Mouse (Mus musculus) forebrain, embryonic 14.5 days (tissue): ENCODE measurements around the gene Ifnl2. TPM values are rescaled to one million over a fixed set of nuclear protein-coding genes. Genes with fewer than 3 reads are reported as not detected.
"Not testable (repeated sequence)": the region's sequence is repeated elsewhere in the genome, so short reads cannot be mapped to it uniquely, and the experiment has no call there.

Experiments
- ATAC-seq: fragments of 200-750 bp; cut with Nextera tagmentation; 2 replicates; pipeline ENCODE4 v1.8.0; 2017; ENCODE audit warnings: mild to moderate bottlenecking, moderate library complexity
- DNase-seq: peaks from one replicate; pipeline ENCODE4 v3.0.0-alpha.2; 2015; ENCODE audit warnings: low spot score
- H3K27ac ChIP-seq: fragments of 300-500 bp; sonication (generic); 2 replicates; pipeline ENCODE4 v1.5.1; 2014; ENCODE audit warnings: low read depth, mild to moderate bottlenecking, control low read depth, low read length, moderate library complexity
- H3K27me3 ChIP-seq: fragments of 300-500 bp; sonication (generic); replicated peaks from 2 replicates; pipeline ENCODE4 v1.6.1; 2014; ENCODE audit warnings: low read length, control low read depth, mixed read lengths; ENCODE audit not compliant: control insufficient read depth, insufficient read depth
- H3K36me3 ChIP-seq: fragments of 300-500 bp; sonication (generic); 2 replicates; pipeline ENCODE4 v1.6.1; 2014; ENCODE audit warnings: low read length, control low read depth; ENCODE audit not compliant: control insufficient read depth, insufficient read depth
- H3K4me1 ChIP-seq: fragments of 300-500 bp; sonication (generic); 2 replicates; pipeline ENCODE4 v1.6.1; 2014; ENCODE audit warnings: antibody characterized with exemption, low read length, control low read depth; ENCODE audit not compliant: control insufficient read depth, insufficient read depth
- H3K4me2 ChIP-seq: fragments of 300-500 bp; sonication (generic); 2 replicates; pipeline ENCODE4 v1.6.1; 2014; ENCODE audit warnings: mild to moderate bottlenecking, control low read depth, low read length
- H3K4me3 ChIP-seq: fragments of 300-500 bp; sonication (generic); 2 replicates; pipeline ENCODE4 v1.5.1; 2014; ENCODE audit warnings: low read depth, low read length, control low read depth
- H3K9ac ChIP-seq: fragments of 300-500 bp; sonication (generic); 2 replicates; pipeline ENCODE4 v1.6.1; 2014; ENCODE audit warnings: mild to moderate bottlenecking, low read length, control low read depth, moderate library complexity
- H3K9me3 ChIP-seq: fragments of 300-500 bp; sonication (generic); replicated peaks from 2 replicates; pipeline ENCODE4 v1.6.1; 2016; ENCODE audit warnings: low read length, control low read depth, mixed read lengths; ENCODE audit not compliant: control insufficient read depth
- WGBS: fragments of 180-500 bp; shearing (Covaris S2); extraction: QIAGEN DNeasy Blood & Tissue Kit; methylation state at CpG from one replicate; pipeline ENCODE4 v1.1.7; 2014; 5-methylcytosine and 5-hydroxymethylcytosine counted together
- polyA plus RNA-seq: library from polyadenylated mRNA; unstranded; fragments of >200 nt; fragmentation: Nextera tagmentation; extraction: Ambion mirVana; gene quantifications from 2 replicates; pipeline ENCODE4 v1.2.1, GENCODE M21; 2014

Gene Ifnl2
- polyA plus RNA-seq, 1 experiment from 2014 or later = not detected

DNA sequence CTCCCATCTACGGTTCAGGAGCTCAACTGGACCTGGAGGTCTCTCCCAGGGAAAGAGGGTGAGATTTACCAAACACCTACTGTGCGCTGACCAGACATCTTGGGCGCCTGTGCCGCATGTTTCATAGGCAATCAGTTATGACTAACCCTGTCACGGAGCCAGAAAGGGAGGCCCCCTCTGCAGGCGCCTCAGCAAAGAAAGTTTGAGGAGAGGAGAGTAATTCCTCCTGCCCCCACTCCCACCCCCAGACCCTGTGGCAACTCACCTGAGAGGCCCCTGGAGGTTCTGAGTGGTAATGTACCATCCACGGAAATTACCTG, 35.6 kb upstream of the Ifnl2 start:
- Histone ChIP-seq H3K27ac (no peak overlapping the region), H3K4me1 (no peaks in the 10 kb centered on the region; the same call in 1 of the 2 replicates), H3K9ac (no peak overlapping the region), H3K27me3 (peaks cover 31% of the 10 kb centered on the region), H3K4me3 (no peak overlapping the region), H3K9me3 (no peaks in the 10 kb centered on the region), H3K36me3 (no peaks in the 10 kb centered on the region), H3K4me2 (no peak overlapping the region)
- WGBS = 47% methylated on average over 7 of the region's 7 CpGs
- no peak for DNase-seq
- ATAC-seq = no peak

- H3K27ac ChIP-seq = no peak overlapping the region
- H3K27me3 ChIP-seq = peaks cover 31% of the 10 kb centered on the region
- no peak overlapping the region for H3K4me3 ChIP-seq
- no peaks in the 10 kb centered on the region; the same call in 1 of the 2 replicates for H3K4me1 ChIP-seq
- no peak overlapping the region for H3K9ac ChIP-seq
- no peaks in the 10 kb centered on the region for H3K9me3 ChIP-seq
- 24% methylated on average over 14 of the region's 14 CpGs for WGBS
- H3K36me3 ChIP-seq = no peaks in the 10 kb centered on the region
- no peak overlapping the region for H3K4me2 ChIP-seq
- ATAC-seq (no peak; the same call in 1 of the 2 replicates), DNase-seq (no peak)
Observed at GRCm38 (mm10) chr7:28545048-28545890, 35.0 kb upstream of the Ifnl2 start.

GRCm38 (mm10) chr7:28544051-28544601, 33.9 kb upstream of the Ifnl2 start:
- DNase-seq (no peak), ATAC-seq (no peak)
- Histone ChIP-seq H3K9ac (no peak overlapping the region), H3K4me3 (no peak overlapping the region), H3K9me3 (no peaks in the 10 kb centered on the region), H3K4me2 (peak overlapping the region; percentile 28; the same call in 1 of the 2 replicates), H3K36me3 (no peaks in the 10 kb centered on the region), H3K27ac (no peak overlapping the region), H3K27me3 (peaks cover 31% of the 10 kb centered on the region), H3K4me1 (no peaks in the 10 kb centered on the region; the same call in 1 of the 2 replicates)
- 5% methylated on average over 24 of the region's 27 CpGs for WGBS

- DNase-seq = no peak
- no peaks in the 10 kb centered on the region for H3K4me1 ChIP-seq
- H3K9ac ChIP-seq = no peak within 1 kb of the TSS
- 87% methylated on average over 4 of the region's 4 CpGs for WGBS
- ATAC-seq = no peak
- H3K4me3 ChIP-seq = no peak within 1 kb of the TSS
- H3K4me2 ChIP-seq = no peak within 1 kb of the TSS
- H3K9me3 ChIP-seq = no peaks in the 10 kb centered on the region
- peaks cover 14% of the 10 kb centered on the region for H3K27me3 ChIP-seq
- H3K36me3 ChIP-seq = no peaks in the 10 kb centered on the region
- H3K27ac ChIP-seq = no peak within 1 kb of the TSS
Observed at GRCm38 (mm10) chr7:28540526-28540925, 30.3 kb upstream of the Ifnl2 start, which contains the start of gene Sycn. TSS of gene Sycn (plus strand) at chr7:28540885.

DNA sequence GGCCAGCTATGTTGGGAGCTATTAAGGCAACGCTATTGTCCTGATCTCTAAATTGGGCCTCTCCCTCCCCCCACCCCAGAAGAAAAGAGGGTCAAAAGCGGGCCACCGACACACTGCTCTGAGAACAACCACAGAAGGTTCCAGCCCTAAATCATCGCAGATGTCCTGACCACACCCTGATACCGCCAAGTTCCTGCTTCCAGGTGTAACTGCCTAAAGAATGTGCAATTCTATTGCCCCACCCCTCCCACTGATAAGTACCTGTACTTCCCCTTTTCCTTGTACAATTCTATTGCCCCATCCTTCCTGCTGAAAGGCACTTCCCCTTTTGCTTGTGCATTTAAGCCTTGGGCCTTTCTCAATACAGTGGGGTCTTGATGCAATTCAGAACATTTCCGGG, 28.6 kb upstream of the Ifnl2 start:
- not testable (repeated sequence) for H3K27me3 ChIP-seq, H3K9me3 ChIP-seq, H3K4me3 ChIP-seq, H3K9ac ChIP-seq, H3K36me3 ChIP-seq, ATAC-seq, H3K4me1 ChIP-seq, H3K27ac ChIP-seq, DNase-seq, H3K4me2 ChIP-seq
- WGBS = 89% methylated on average over 6 of the region's 6 CpGs

DNA sequence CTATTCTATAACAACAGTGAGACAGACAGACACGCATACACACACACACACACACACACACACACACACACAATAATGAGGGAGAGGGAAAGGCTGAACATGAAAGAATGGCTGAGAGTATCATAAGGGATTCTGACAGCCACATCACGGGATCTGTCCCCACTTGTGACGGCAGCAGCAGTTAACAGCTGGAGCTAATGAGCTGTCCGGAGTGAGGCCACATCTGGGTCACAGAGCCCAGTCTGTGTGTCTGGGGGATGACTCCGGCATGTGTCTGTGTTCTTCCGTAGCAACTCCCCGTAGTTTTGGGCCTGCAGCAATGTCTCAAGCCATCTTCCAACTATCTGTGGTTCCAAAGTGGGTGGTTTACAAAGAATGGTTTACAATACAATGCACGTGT, 21.8 kb upstream of the Ifnl2 start:
- DNase-seq = no peak
- Histone ChIP-seq H3K9me3 (no peaks in the 10 kb centered on the region), H3K4me2 (no peak overlapping the region), H3K9ac (no peak overlapping the region), H3K36me3 (no peaks in the 10 kb centered on the region), H3K27me3 (0 out of 2 replicates have a peak, but pooled peaks cover 4% of the 10 kb centered on the region), H3K4me1 (no peaks in the 10 kb centered on the region), H3K4me3 (no peak overlapping the region), H3K27ac (no peak overlapping the region)
- no peak for ATAC-seq
- WGBS = 83% methylated on average over 8 of the region's 8 CpGs

GRCm38 (mm10) chr7:28527922-28528719, 17.9 kb upstream of the Ifnl2 start:
- Histone ChIP-seq H3K4me3 (no peak overlapping the region), H3K4me1 (no peaks in the 10 kb centered on the region), H3K9ac (no peak overlapping the region), H3K4me2 (no peak overlapping the region), H3K27ac (no peak overlapping the region), H3K36me3 (no peaks in the 10 kb centered on the region), H3K27me3 (0 out of 2 replicates have a peak, but pooled peaks cover 4% of the 10 kb centered on the region), H3K9me3 (no peaks in the 10 kb centered on the region)
- peak; percentile 37; the same call in 1 of the 2 replicates for ATAC-seq
- peak; percentile 68 for DNase-seq
- WGBS = 9% methylated on average over 19 of the region's 19 CpGs

DNA sequence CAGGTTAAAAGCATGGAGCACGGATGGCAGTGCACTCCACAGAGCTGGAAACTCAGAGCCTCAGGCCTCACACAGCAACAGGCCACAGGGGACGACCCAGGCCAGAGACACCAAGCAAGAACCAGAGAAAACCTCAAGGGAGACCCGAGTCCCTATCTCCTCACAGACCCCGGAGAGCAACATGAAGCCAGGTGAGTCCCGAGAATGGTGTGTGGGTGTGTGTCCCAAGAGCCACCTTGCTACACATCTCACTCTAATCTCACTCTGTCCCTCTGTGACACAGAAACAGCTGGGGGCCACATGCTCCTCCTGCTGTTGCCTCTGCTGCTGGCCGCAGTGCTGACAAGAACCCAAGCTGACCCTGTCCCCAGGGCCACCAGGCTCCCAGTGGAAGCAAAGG, 12.3 kb upstream of the Ifnl2 start, which contains the start of gene Ifnl3:
Gene Ifnl3 (plus strand): TSS at position 301 of the 400 bp plus-strand sequence.
- DNase-seq, H3K27me3 ChIP-seq, H3K9ac ChIP-seq, H3K9me3 ChIP-seq, ATAC-seq, H3K4me2 ChIP-seq, H3K36me3 ChIP-seq, H3K4me1 ChIP-seq, H3K4me3 ChIP-seq, H3K27ac ChIP-seq: not testable (repeated sequence)
- 73% methylated on average over 5 of the region's 6 CpGs for WGBS
